Mouse (Mus musculus): ENCODE data around the gene Cfap43. TPM values are rescaled to one million over a fixed set of nuclear protein-coding genes. Genes with fewer than 3 reads are reported as not detected.

The Cfap43 gene
- polyA plus RNA-seq, 1 experiment from 2014 or later = 0.19 TPM

GRCm38 (mm10) chr19:47795009-47795728 lies 123.9 kb downstream of the Cfap43 start:
- peak; percentile 62 for DNase-seq (ENCODE audit: low spot score)
- Histone ChIP-seq H3K9ac (ENCODE audit: low read length) (no peak overlapping the region), H3K4me2 (ENCODE audit: low read depth) (no peak overlapping the region), H3K9me3 (ENCODE audit: control insufficient read depth, low read length) (no peaks in the 10 kb centered on the region), H3K36me3 (ENCODE audit: control insufficient read depth, insufficient read depth, low read length) (no peaks in the 10 kb centered on the region), H3K4me3 (ENCODE audit: low read depth, low read length) (no peak overlapping the region), H3K27ac (ENCODE audit: low read depth, low read length) (no peak overlapping the region), H3K27me3 (ENCODE audit: control insufficient read depth, insufficient read depth, low read length) (no peaks in the 10 kb centered on the region), H3K4me1 (ENCODE audit: control insufficient read depth, insufficient read depth, low read length) (no peaks in the 10 kb centered on the region; the same call in 1 of the 2 replicates)
- no peak for ATAC-seq (ENCODE audit: insufficient read depth, low FRiP score, low TSS enrichment)
- WGBS = 41% methylated on average over 15 of the region's 15 CpGs

GRCm38 (mm10) chr19:47794331-47794730 lies 124.8 kb downstream of the Cfap43 start:
- Histone ChIP-seq H3K9ac (ENCODE audit: low read length) (no peak overlapping the region), H3K9me3 (ENCODE audit: control insufficient read depth, low read length) (no peaks in the 10 kb centered on the region), H3K27ac (ENCODE audit: low read depth, low read length) (no peak overlapping the region), H3K4me3 (ENCODE audit: low read depth, low read length) (no peak overlapping the region), H3K4me2 (ENCODE audit: low read depth) (no peak overlapping the region), H3K36me3 (ENCODE audit: control insufficient read depth, insufficient read depth, low read length) (no peaks in the 10 kb centered on the region), H3K4me1 (ENCODE audit: control insufficient read depth, insufficient read depth, low read length) (no peaks in the 10 kb centered on the region; the same call in 1 of the 2 replicates), H3K27me3 (ENCODE audit: control insufficient read depth, insufficient read depth, low read length) (no peaks in the 10 kb centered on the region)
- ATAC-seq (ENCODE audit: insufficient read depth, low FRiP score, low TSS enrichment) (no peak), DNase-seq (ENCODE audit: low spot score) (no peak)
- 38% methylated on average over 5 of the region's 5 CpGs for WGBS

- Histone ChIP-seq H3K9me3 (ENCODE audit: control insufficient read depth, low read length) (no peaks in the 10 kb centered on the region), H3K27ac (ENCODE audit: low read depth, low read length) (no peak overlapping the region), H3K27me3 (ENCODE audit: control insufficient read depth, insufficient read depth, low read length) (no peaks in the 10 kb centered on the region), H3K36me3 (ENCODE audit: control insufficient read depth, insufficient read depth, low read length) (no peaks in the 10 kb centered on the region), H3K4me1 (ENCODE audit: control insufficient read depth, insufficient read depth, low read length) (no peaks in the 10 kb centered on the region), H3K4me3 (ENCODE audit: low read depth, low read length) (no peak overlapping the region), H3K4me2 (ENCODE audit: low read depth) (no peak overlapping the region), H3K9ac (ENCODE audit: low read length) (no peak overlapping the region)
- no peak for DNase-seq (ENCODE audit: low spot score)
- no peak for ATAC-seq (ENCODE audit: insufficient read depth, low FRiP score, low TSS enrichment)
- WGBS = 91% methylated on average over 11 of the region's 11 CpGs
Measured at GRCm38 (mm10) chr19:47790316-47791020, 128.6 kb downstream of the Cfap43 start.

GRCm38 (mm10) chr19:47783898-47784297 lies 135.2 kb downstream of the Cfap43 start:
- DNase-seq (ENCODE audit: low spot score) = no peak
- 94% methylated on average over 6 of the region's 6 CpGs for WGBS
- no peak for ATAC-seq (ENCODE audit: insufficient read depth, low FRiP score, low TSS enrichment)

DNA sequence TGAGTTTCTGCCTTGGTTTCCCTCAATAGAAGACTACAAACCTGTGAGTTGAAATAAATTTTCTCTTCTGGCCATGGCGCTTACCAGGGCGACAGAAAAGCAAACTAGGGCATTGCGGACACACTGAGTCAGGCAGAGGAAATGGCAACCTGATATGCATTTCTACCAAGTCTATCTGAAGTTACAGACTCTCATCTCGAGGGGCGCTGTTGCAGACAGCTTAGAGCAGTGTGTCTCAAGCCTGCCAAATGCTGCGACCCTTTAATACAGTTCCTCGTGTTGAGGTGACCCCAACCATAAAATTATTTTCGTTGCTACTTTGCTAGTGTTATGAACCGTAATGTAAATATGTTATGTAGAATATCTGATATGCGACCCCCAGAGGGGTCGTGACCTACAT lies 138.1 kb downstream of the Cfap43 start:
- Histone ChIP-seq H3K9ac (ENCODE audit: low read length) (no peak overlapping the region), H3K36me3 (ENCODE audit: control insufficient read depth, insufficient read depth, low read length) (no peaks in the 10 kb centered on the region), H3K4me1 (ENCODE audit: control insufficient read depth, insufficient read depth, low read length) (no peaks in the 10 kb centered on the region), H3K27ac (ENCODE audit: low read depth, low read length) (no peak overlapping the region), H3K4me2 (ENCODE audit: low read depth) (no peak overlapping the region), H3K27me3 (ENCODE audit: control insufficient read depth, insufficient read depth, low read length) (no peaks in the 10 kb centered on the region), H3K9me3 (ENCODE audit: control insufficient read depth, low read length) (no peaks in the 10 kb centered on the region), H3K4me3 (ENCODE audit: low read depth, low read length) (no peak overlapping the region)
- ATAC-seq (ENCODE audit: insufficient read depth, low FRiP score, low TSS enrichment) = no peak
- 80% methylated on average over 11 of the region's 11 CpGs for WGBS
- no peak for DNase-seq (ENCODE audit: low spot score)

More at GRCm38 (mm10) chr19:47783898-47784297, 135.2 kb downstream of the Cfap43 start:
- Histone ChIP-seq H3K27ac (ENCODE audit: low read depth, low read length) (no peak overlapping the region), H3K4me3 (ENCODE audit: low read depth, low read length) (no peak overlapping the region), H3K27me3 (ENCODE audit: control insufficient read depth, insufficient read depth, low read length) (no peaks in the 10 kb centered on the region), H3K4me1 (ENCODE audit: control insufficient read depth, insufficient read depth, low read length) (no peaks in the 10 kb centered on the region), H3K9ac (ENCODE audit: low read length) (no peak overlapping the region), H3K4me2 (ENCODE audit: low read depth) (no peak overlapping the region), H3K9me3 (ENCODE audit: control insufficient read depth, low read length) (no peaks in the 10 kb centered on the region), H3K36me3 (ENCODE audit: control insufficient read depth, insufficient read depth, low read length) (no peaks in the 10 kb centered on the region)

GRCm38 (mm10) chr19:47780145-47780544 lies 138.9 kb downstream of the Cfap43 start:
- H3K9ac ChIP-seq (ENCODE audit: low read length) = no peak overlapping the region
- no peaks in the 10 kb centered on the region for H3K4me1 ChIP-seq (ENCODE audit: control insufficient read depth, insufficient read depth, low read length)
- 96% methylated on average over 7 of the region's 7 CpGs for WGBS
- DNase-seq (ENCODE audit: low spot score) = no peak
- no peaks in the 10 kb centered on the region for H3K9me3 ChIP-seq (ENCODE audit: control insufficient read depth, low read length)
- no peak overlapping the region for H3K4me3 ChIP-seq (ENCODE audit: low read depth, low read length)
- H3K27ac ChIP-seq (ENCODE audit: low read depth, low read length) = no peak overlapping the region
- H3K36me3 ChIP-seq (ENCODE audit: control insufficient read depth, insufficient read depth, low read length) = no peaks in the 10 kb centered on the region
- no peak overlapping the region for H3K4me2 ChIP-seq (ENCODE audit: low read depth)
- ATAC-seq (ENCODE audit: insufficient read depth, low FRiP score, low TSS enrichment) = no peak
- H3K27me3 ChIP-seq (ENCODE audit: control insufficient read depth, insufficient read depth, low read length) = no peaks in the 10 kb centered on the region

- H3K4me1 ChIP-seq (ENCODE audit: control insufficient read depth, insufficient read depth, low read length) = no peaks in the 10 kb centered on the region
- no peaks in the 10 kb centered on the region for H3K9me3 ChIP-seq (ENCODE audit: control insufficient read depth, low read length)
- no peak overlapping the region for H3K4me3 ChIP-seq (ENCODE audit: low read depth, low read length)
- no peaks in the 10 kb centered on the region for H3K27me3 ChIP-seq (ENCODE audit: control insufficient read depth, insufficient read depth, low read length)
- WGBS = 80% methylated on average over 6 of the region's 6 CpGs
- DNase-seq (ENCODE audit: low spot score) = no peak
- no peak overlapping the region for H3K27ac ChIP-seq (ENCODE audit: low read depth, low read length)
- no peak overlapping the region for H3K9ac ChIP-seq (ENCODE audit: low read length)
- no peaks in the 10 kb centered on the region for H3K36me3 ChIP-seq (ENCODE audit: control insufficient read depth, insufficient read depth, low read length)
- ATAC-seq (ENCODE audit: insufficient read depth, low FRiP score, low TSS enrichment) = no peak
- H3K4me2 ChIP-seq (ENCODE audit: low read depth) = no peak overlapping the region
Measured at GRCm38 (mm10) chr19:47777847-47778246, 141.2 kb downstream of the Cfap43 start.

- ATAC-seq (ENCODE audit: insufficient read depth, low FRiP score, low TSS enrichment) = no peak
Measured at GRCm38 (mm10) chr19:47755625-47756024, 163.5 kb downstream of the Cfap43 start.

DNA sequence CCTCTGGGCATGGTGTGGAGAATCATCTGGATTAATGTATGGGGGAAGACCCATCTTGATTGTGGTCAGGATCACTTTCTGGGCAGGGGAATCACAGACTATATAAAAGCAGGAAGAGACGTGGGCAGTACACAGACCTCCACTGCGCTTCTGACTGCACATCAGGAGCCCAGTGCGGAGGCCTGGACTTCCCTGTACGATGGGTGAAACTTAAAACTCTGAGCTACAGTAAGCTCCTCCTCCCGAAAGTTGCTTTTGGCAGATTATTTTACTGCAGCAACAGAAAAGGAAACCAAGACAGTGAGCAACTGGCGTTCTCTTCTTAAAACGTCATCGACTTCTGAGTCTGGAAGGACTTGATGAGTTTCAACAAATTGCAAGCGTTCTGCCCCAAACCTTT lies 164.2 kb downstream of the Cfap43 start:
- WGBS = 90% methylated on average over 9 of the region's 9 CpGs
- H3K4me1 ChIP-seq (ENCODE audit: control insufficient read depth, insufficient read depth, low read length) = no peaks in the 10 kb centered on the region
- H3K27ac ChIP-seq (ENCODE audit: low read depth, low read length) = no peak overlapping the region
- DNase-seq (ENCODE audit: low spot score) = no peak
- ATAC-seq (ENCODE audit: insufficient read depth, low FRiP score, low TSS enrichment) = no peak
- H3K27me3 ChIP-seq (ENCODE audit: control insufficient read depth, insufficient read depth, low read length) = no peaks in the 10 kb centered on the region
- no peak overlapping the region for H3K9ac ChIP-seq (ENCODE audit: low read length)
- H3K36me3 ChIP-seq (ENCODE audit: control insufficient read depth, insufficient read depth, low read length) = no peaks in the 10 kb centered on the region
- H3K9me3 ChIP-seq (ENCODE audit: control insufficient read depth, low read length) = no peaks in the 10 kb centered on the region
- no peak overlapping the region for H3K4me2 ChIP-seq (ENCODE audit: low read depth)
- H3K4me3 ChIP-seq (ENCODE audit: low read depth, low read length) = no peak overlapping the region

More at GRCm38 (mm10) chr19:47755625-47756024, 163.5 kb downstream of the Cfap43 start:
- 76% methylated on average over 19 of the region's 19 CpGs for WGBS
- Histone ChIP-seq H3K27ac (ENCODE audit: low read depth, low read length) (no peak overlapping the region), H3K4me2 (ENCODE audit: low read depth) (no peak overlapping the region), H3K4me3 (ENCODE audit: low read depth, low read length) (no peak overlapping the region), H3K36me3 (ENCODE audit: control insufficient read depth, insufficient read depth, low read length) (no peaks in the 10 kb centered on the region), H3K4me1 (ENCODE audit: control insufficient read depth, insufficient read depth, low read length) (no peaks in the 10 kb centered on the region), H3K9me3 (ENCODE audit: control insufficient read depth, low read length) (no peaks in the 10 kb centered on the region), H3K9ac (ENCODE audit: low read length) (no peak overlapping the region), H3K27me3 (ENCODE audit: control insufficient read depth, insufficient read depth, low read length) (no peaks in the 10 kb centered on the region)
- DNase-seq (ENCODE audit: low spot score) = no peak
